Mouse (Mus musculus) bone marrow, adult 2 months (tissue): Measurements from ENCODE around the gene Cpsf4l. TPM values are rescaled to one million over a fixed set of nuclear protein-coding genes. Genes with fewer than 3 reads are reported as not detected.

ENCODE experiments used
- H3K27ac ChIP-seq: fragments of 200-500 bp; 2 replicates; pipeline ENCODE4 v1.5.1; 2012; ENCODE audit warnings: low read depth, mild to moderate bottlenecking, control low read depth, inconsistent platforms, low read length; ENCODE audit not compliant: control insufficient read depth, poor library complexity, insufficient read depth
- H3K4me1 ChIP-seq: fragments of 200-500 bp; 2 replicates; pipeline ENCODE4 v1.6.1; 2011; ENCODE audit warnings: low read length; ENCODE audit not compliant: control insufficient read depth, insufficient read depth
- H3K4me3 ChIP-seq: fragments of 200-500 bp; replicated peaks from 2 replicates; pipeline ENCODE3; 2011; ENCODE audit warnings: mild to moderate bottlenecking, low read depth, low read length, control low read depth; ENCODE audit not compliant: control insufficient read depth
- CTCF ChIP-seq: fragments of 200-500 bp; IDR thresholded peaks from 2 replicates; pipeline ENCODE4 v1.5.1; 2011; ENCODE audit warnings: low read length, control low read depth; ENCODE audit not compliant: control insufficient read depth, insufficient read depth
- POLR2A ChIP-seq: fragments of 200-500 bp; IDR thresholded peaks from 2 replicates; pipeline ENCODE4 v1.6.1; 2011; ENCODE audit warnings: low read depth, mild to moderate bottlenecking, control low read depth, low read length, borderline replicate concordance; ENCODE audit not compliant: control insufficient read depth
- WGBS: fragments of 180-500 bp; shearing (Covaris S2); methylation state at CpG from one replicate; pipeline ENCODE4 v1.1.7; 2018; 5-methylcytosine and 5-hydroxymethylcytosine counted together
- polyA plus RNA-seq: library from polyadenylated mRNA; stranded (reverse); fragments of >200 nt; gene quantifications from 2 replicates; pipeline ENCODE4 v1.2.4, GENCODE M21; 2011; ENCODE audit warnings: low replicate concordance; ENCODE audit not compliant: missing spikeins, insufficient read depth, insufficient read length

The Cpsf4l gene
- polyA plus RNA-seq, 1 experiment = not detected

DNA sequence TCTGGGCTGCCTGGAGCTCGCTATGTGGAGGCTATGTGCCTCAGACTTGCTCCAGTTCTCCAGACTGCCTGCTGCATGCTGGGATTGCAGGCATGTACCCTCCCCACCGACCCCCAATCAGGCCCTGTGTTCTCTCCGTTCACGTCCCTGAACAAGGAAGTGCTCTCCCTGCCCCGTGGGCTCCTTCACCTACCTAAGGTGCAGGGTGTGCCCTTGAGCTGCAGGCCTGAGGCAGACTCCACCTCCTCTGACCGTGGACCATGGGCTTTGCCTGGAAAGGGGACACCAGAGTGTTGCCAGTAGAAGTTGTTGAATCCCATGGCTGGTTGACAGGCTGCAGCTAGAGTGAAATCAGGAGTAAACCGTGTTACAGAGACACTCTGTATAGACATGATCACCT, 10.2 kb downstream of the Cpsf4l start:
- Histone ChIP-seq H3K27ac (no peak overlapping the region), H3K4me1 (no peaks in the 10 kb centered on the region), H3K4me3 (no peak overlapping the region)
- TF ChIP-seq CTCF (no peak), POLR2A (no peak)
- WGBS = 76% methylated on average over 7 of the region's 7 CpGs

DNA sequence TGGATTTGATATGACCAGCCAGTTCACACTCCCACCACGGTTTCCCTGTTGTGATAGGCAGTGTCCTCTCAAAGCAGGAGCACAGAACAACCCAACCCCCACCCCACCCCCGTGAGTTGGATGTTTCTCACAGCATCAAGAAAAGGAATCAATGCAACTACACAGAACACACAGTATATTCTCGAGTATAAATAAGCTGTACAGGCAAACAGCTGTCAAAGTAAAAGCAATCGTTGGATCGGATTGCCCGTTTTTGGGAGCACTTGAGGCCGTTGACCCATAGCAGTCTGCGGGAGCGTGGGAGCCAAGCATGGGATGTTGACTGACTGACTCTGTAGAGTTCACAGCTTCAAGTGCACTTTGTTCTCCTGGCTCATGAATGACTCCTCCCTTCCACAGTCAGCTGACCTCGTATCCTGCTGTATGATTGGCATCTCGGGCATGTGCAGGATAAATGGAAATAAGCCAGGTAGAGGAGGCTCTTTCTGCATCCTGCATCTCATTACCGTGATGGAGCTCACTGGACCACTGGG, 11.7 kb downstream of the Cpsf4l start:
- Histone ChIP-seq H3K4me1 (no peaks in the 10 kb centered on the region), H3K4me3 (no peak overlapping the region), H3K27ac (no peak overlapping the region)
- no peak for TF ChIP-seq CTCF
- no peak for TF ChIP-seq POLR2A
- 85% methylated on average over 12 of the region's 12 CpGs for WGBS

- Histone ChIP-seq H3K4me3 (no peak overlapping the region), H3K27ac (no peak overlapping the region), H3K4me1 (no peaks in the 10 kb centered on the region)
- TF ChIP-seq CTCF (no peak), POLR2A (no peak)
- 85% methylated on average over 5 of the region's 5 CpGs for WGBS
Observed at GRCm38 (mm10) chr11:113697571-113697970, 12.2 kb downstream of the Cpsf4l start.

DNA sequence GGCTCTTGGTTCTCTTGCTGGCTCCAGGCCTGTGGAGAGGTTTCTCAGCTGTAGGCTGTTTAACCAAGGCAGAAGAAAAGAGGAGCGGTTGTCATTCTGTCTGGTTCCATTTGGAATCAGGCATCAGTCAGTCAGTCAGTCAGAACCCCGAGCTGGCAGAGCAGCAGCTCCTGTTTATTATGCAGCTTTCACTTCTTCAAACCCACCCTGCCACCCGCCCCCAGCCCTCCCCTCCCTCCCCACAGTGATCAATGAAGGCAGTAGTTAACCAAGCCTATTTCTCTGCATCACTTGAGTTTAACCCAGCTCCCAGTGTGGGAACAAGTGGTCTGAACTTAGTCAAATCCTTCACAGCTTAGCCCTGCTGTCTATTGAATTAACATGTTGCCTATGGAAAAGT, 18.0 kb downstream of the Cpsf4l start:
- Histone ChIP-seq H3K27ac (no peak overlapping the region), H3K4me1 (no peaks in the 10 kb centered on the region; the same call in 1 of the 2 replicates), H3K4me3 (no peak overlapping the region)
- no peak for TF ChIP-seq POLR2A
- no peak for TF ChIP-seq CTCF
- 58% methylated on average over 3 of the region's 3 CpGs for WGBS

DNA sequence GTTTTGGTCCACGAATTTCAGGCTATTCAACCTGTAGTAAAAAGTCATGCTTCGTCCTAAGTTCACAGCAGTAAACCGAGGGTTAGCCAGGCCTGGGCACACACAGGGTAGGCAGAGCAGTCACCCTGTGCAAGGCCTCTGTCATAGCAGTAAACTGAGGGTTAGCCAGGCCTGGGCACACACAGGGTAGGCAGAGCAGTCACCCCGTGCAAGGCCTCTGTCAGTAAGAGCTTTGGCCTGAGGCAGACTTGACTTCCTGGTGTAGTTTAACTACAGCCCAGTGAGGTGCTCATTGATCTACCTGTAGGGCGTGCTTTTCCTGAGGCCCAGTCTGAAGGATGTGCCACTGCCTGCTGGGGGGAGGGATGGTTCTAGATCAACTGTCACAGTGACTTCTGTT, 18.5 kb downstream of the Cpsf4l start:
- 80% methylated on average over 5 of the region's 5 CpGs for WGBS
- Histone ChIP-seq H3K4me3 (no peak overlapping the region), H3K4me1 (no peaks in the 10 kb centered on the region; the same call in 1 of the 2 replicates), H3K27ac (no peak overlapping the region)
- TF ChIP-seq CTCF (no peak), POLR2A (no peak)

DNA sequence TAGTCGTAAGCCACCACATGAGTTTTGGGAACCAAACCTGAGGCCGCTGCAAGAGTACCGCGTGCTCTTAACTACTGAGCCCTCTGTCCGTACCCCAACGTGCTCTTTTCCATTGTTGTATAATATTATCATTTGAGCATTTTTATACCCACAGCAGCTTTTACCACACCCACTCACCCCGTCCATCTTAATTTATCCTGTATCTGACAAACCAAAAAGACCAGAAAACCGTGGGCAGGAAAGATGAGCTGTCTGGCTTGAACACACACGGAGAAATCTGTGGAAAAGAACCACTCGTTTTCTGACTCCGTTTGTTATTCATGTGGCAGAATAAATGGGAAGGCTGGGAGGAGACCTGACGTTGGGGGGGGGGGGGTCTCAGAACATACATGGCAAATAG, 19.3 kb downstream of the Cpsf4l start:
- no peak for TF ChIP-seq POLR2A
- Histone ChIP-seq H3K27ac (no peak overlapping the region), H3K4me3 (no peak overlapping the region), H3K4me1 (no peaks in the 10 kb centered on the region; the same call in 1 of the 2 replicates)
- WGBS = 88% methylated on average over 12 of the region's 12 CpGs

DNA sequence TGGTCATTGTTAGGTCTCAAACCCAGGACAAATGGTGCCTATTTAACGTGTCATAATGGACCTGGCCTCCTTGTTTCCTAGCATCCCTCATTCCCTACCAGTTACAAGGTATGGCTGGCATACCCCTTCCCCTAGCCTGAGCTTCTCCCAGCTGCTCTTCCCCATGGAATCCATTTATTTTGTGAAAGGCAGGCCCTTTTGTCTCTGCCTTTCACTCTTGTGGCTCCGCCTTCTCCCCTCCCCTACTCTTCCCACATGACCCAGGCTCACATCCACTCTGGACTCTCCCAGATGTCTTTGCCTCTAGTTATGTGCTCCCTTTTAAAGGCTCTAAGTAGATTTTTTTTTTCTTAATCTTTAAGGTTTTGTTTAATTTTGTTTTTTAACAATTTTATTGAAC, 22.8 kb downstream of the Cpsf4l start:
- TF ChIP-seq CTCF (no peak), POLR2A (no peak)
- H3K4me3 ChIP-seq = no peak overlapping the region
- no peak overlapping the region for H3K27ac ChIP-seq
- WGBS = 94% methylated on average over 2 of the region's 2 CpGs
- H3K4me1 ChIP-seq = no peaks in the 10 kb centered on the region; the same call in 1 of the 2 replicates

GRCm38 (mm10) chr11:113684707-113685426, 24.9 kb downstream of the Cpsf4l start:
- WGBS = 40% methylated on average over 25 of the region's 25 CpGs
- TF ChIP-seq POLR2A (no peak), CTCF (no peak)
- no peaks in the 10 kb centered on the region; the same call in 1 of the 2 replicates for H3K4me1 ChIP-seq

More at GRCm38 (mm10) chr11:113684707-113685426, 24.9 kb downstream of the Cpsf4l start:
- H3K4me3 ChIP-seq = peak overlapping the region; percentile 93
- peak overlapping the region; percentile 98 for H3K27ac ChIP-seq
